Mouse (Mus musculus) thymus, adult 2 months (tissue): ENCODE results near the gene 4930455H04Rik.

Experiments used
- CTCF ChIP-seq: fragments of 200-500 bp; IDR thresholded peaks from 2 replicates; pipeline ENCODE4 v1.5.1; 2012; ENCODE audit warnings: mild to moderate bottlenecking, control low read depth, low read length, moderate library complexity, borderline replicate concordance; ENCODE audit not compliant: control insufficient read depth, poor library complexity, insufficient read depth; ENCODE audit errors: extremely low read depth
- POLR2A ChIP-seq: fragments of 200-500 bp; IDR thresholded peaks from 2 replicates; pipeline ENCODE4 v1.6.1; 2012; ENCODE audit warnings: mild to moderate bottlenecking, low read length, control low read depth, moderate library complexity; ENCODE audit not compliant: control insufficient read depth, poor library complexity, insufficient read depth; ENCODE audit errors: extremely low read depth

DNA sequence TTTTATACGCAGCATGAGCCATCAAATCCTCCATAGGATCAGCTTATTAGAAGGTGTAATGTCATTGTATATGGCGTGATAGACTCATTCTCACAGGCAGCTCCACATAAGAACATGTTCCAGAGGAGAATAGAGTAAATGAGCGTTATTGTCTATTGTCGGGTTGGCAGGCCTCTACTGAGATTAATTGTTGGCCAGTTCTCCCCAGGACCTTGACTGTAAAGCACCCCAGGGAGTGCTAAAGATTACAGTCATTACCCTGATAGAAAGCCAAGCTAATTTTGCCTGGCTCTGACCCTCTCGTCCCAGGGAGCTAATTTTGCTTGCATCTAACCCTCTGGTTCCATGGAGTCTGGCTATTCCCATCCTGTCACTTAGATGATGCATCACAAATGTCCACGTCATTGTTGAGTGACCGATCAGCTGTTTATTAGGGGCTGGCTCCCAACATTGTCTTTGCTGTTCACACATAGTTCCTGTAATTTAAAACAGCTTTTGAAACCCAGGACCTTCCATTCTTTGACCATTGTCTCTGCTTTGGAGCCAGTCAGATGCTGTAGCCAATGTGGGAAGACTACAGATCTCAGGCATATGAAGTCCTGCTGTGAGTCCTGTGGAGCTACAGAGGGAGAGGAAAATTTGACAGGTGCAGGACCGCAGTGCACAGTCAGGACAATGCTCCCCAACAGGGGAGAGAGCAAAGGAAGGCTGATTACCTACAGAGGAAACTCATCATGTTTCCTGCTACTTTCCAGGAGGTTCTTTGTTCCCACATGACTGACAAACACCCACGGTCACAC lies 33.8 kb downstream of the 4930455H04Rik start:
- TF ChIP-seq CTCF (no peak), POLR2A (no peak)
